ENCODE assay signal across 20 mouse cellular contexts in genomic region chr9:98061646-98062045, GRCm38 (mm10). TPM values are rescaled to one million over a fixed set of nuclear protein-coding genes. Genes with fewer than 3 reads are reported as not detected.
DNase-seq lines count a peak whose midpoint lies in the region; TF ChIP-seq lines count a peak whose summit lies in the region.
"Had no signal": no experiment of that assay in that cellular context is flagged by ENCODE, and none has a peak within 500 bp of the region (broad histone marks: within the 10 kb centered on the region; RNA-seq: fewer than 3 reads in every experiment).

No protein-coding gene starts in this region.

- no peak for TF ChIP-seq POLR2A in cerebellum, adult 2 months (IDR thresholded peaks at IDR 0.05; ENCODE audit: borderline replicate concordance, insufficient read depth, low read length)

- peaks cover 2% of the 10 kb centered on the region for H3K4me1 ChIP-seq in cerebellum, adult 2 months (ENCODE audit: control insufficient read depth, insufficient read depth, low read length)
- H3K4me1 ChIP-seq: embryonic facial prominence, embryonic 10.5 days; forebrain, embryonic 13.5 days; heart, embryonic 10.5 days; hindbrain, embryonic 12.5 days had no signal

- TF ChIP-seq CTCF in cerebellum, adult 2 months (IDR thresholded peaks at IDR 0.05; ENCODE audit: borderline replicate concordance, insufficient read depth, low read depth, low read length) = no peak

- H3K27ac ChIP-seq in cerebellum, adult 2 months (ENCODE audit: insufficient read depth, low read length) = no peak overlapping the region
- H3K27ac ChIP-seq: embryonic facial prominence, embryonic 10.5 days; forebrain, embryonic 13.5 days; heart, embryonic 10.5 days; hindbrain, embryonic 12.5 days; hindbrain, postnatal 0 days had no signal

- H3K27me3 ChIP-seq in cerebellum, adult 2 months (ENCODE audit: control insufficient read depth, insufficient read depth, low read length) = no peaks in the 10 kb centered on the region
- H3K27me3 ChIP-seq: CH12.LX; forebrain, embryonic 13.5 days; hindbrain, embryonic 12.5 days had no signal

- peak; percentile 52 to 64 for DNase-seq in cerebellum, adult 18-20 months
- DNase-seq in cerebellum, adult 8-10 months = no peak
- DNase-seq in cerebellum, adult 2 months = peak; percentile 46 to 71
- DNase-seq in cerebellum, postnatal 10 days = peak; percentile 26 to 31
- no peak for DNase-seq in gastrocnemius, postnatal 10 days
- no peak for DNase-seq in yolk sac, embryonic 10.5 days (ENCODE audit: low spot score)
- DNase-seq: adrenal gland, postnatal 14 days; forebrain, postnatal 0 days; gastrocnemius, postnatal 25 days; heart, postnatal 10 days; heart, postnatal 4 days; kidney, adult 11 months had no signal

- H3K4me3 ChIP-seq in cerebellum, adult 2 months (replicated peaks; ENCODE audit: insufficient read depth, low read depth, low read length) = no peak overlapping the region
- H3K4me3 ChIP-seq: embryonic facial prominence, embryonic 10.5 days; forebrain, embryonic 13.5 days; heart, embryonic 10.5 days; hindbrain, embryonic 12.5 days had no signal

- 31% methylated on average over 3 of the region's 3 CpGs for WGBS in cerebellum, adult 2 months

RNA-seq across cellular contexts. Expression of gene Clstn2, which starts 28.7 kb away (rescaled TPM):
- polyA plus RNA-seq in cerebellum, adult 2 months (2012; rRNA removed) = 37.9 and 42.0 TPM in 2 replicates
- 1 to 10 TPM; 3.8 to 4.3 TPM for total RNA-seq in gastrocnemius, postnatal 10 days (2021)
- total RNA-seq: CH12.LX; granulocyte monocyte progenitor cell, adult 5-6 weeks had no signal
- polyA plus RNA-seq: activated CD4-positive, CD25-positive, alpha-beta regulatory T cell, adult 4 months had no signal

Comparison
In these comparisons a context has a peak if more than half of its experiments do, and no peak if none do; other contexts are left out.
1. DNase-seq: peak in cerebellum, adult 18-20 months (2 of 2), cerebellum, adult 2 months (2 of 2) and cerebellum, postnatal 10 days (2 of 2); none in cerebellum, adult 8-10 months (single experiment), gastrocnemius, postnatal 10 days (single experiment) and yolk sac, embryonic 10.5 days (single experiment).